Mouse (Mus musculus): ENCODE measurements around the gene Fgfr3.

GRCm38 (mm10) chr5:33694461-33694847 lies 27.0 kb upstream of the Fgfr3 start:
- TF ChIP-seq CTCF (IDR thresholded peaks at IDR 0.05; ENCODE audit: low read depth), result no peak
- TF ChIP-seq EP300 (optimal IDR thresholded peaks at IDR 0.05), result no peak
